Mouse (Mus musculus) ES-E14 (cell line): ENCODE results near the gene Rps6kc1.
"Not testable (repeated sequence)": the region's sequence is repeated elsewhere in the genome, so short reads cannot be mapped to it uniquely, and the experiment has no call there.

Experiments
- CHD2 ChIP-seq: IDR thresholded peaks from 2 replicates; pipeline ENCODE4 v1.6.1; 2014; ENCODE audit warnings: mild to moderate bottlenecking, low read depth, low read length, inconsistent platforms
- HCFC1 ChIP-seq: IDR thresholded peaks from 2 replicates; pipeline ENCODE4 v1.6.1; 2012; ENCODE audit warnings: low read length, inconsistent platforms, borderline replicate concordance; ENCODE audit not compliant: insufficient read depth
- MAFK ChIP-seq: IDR thresholded peaks from 2 replicates; pipeline ENCODE4 v1.6.1; 2014; ENCODE audit warnings: mild to moderate bottlenecking, low read depth, low read length, inconsistent platforms; ENCODE audit not compliant: insufficient read depth
- ZC3H11A ChIP-seq: IDR thresholded peaks from 2 replicates; pipeline ENCODE4 v1.6.1; 2012; ENCODE audit warnings: low read depth, mild to moderate bottlenecking, inconsistent platforms, low read length, borderline replicate concordance
- ZNF384 ChIP-seq: IDR thresholded peaks from 2 replicates; pipeline ENCODE4 v1.6.1; 2012; ENCODE audit warnings: low read depth, low read length, inconsistent platforms

GRCm38 (mm10) chr1:190924812-190925211 lies 13.2 kb upstream of the Rps6kc1 start, which contains the start of gene Angel2:
- not testable (repeated sequence) for TF ChIP-seq HCFC1, ZC3H11A, ZNF384, MAFK, CHD2
